Mouse (Mus musculus) lung, embryonic 14.5 days (tissue): ENCODE results near the gene Adad2. TPM values are rescaled to one million over a fixed set of nuclear protein-coding genes. Genes with fewer than 3 reads are reported as not detected.

ENCODE experiments used
- ATAC-seq: fragments of 200-750 bp; cut with Nextera tagmentation; 2 replicates; pipeline ENCODE4 v1.8.0; 2017; ENCODE audit warnings: mild to moderate bottlenecking, moderate TSS enrichment, moderate library complexity; ENCODE audit not compliant: insufficient read depth
- DNase-seq: peaks from one replicate; pipeline ENCODE4 v3.0.0-alpha.2; 2015
- H3K27ac ChIP-seq: fragments of 300-500 bp; sonication (generic); 2 replicates; pipeline ENCODE4 v1.5.1; 2014; ENCODE audit warnings: low read depth, mild to moderate bottlenecking, moderate library complexity
- H3K27me3 ChIP-seq: fragments of 300-500 bp; sonication (generic); 2 replicates; pipeline ENCODE4 v1.6.1; 2014; ENCODE audit warnings: low read length, control low read depth; ENCODE audit not compliant: insufficient read depth
- H3K36me3 ChIP-seq: fragments of 300-500 bp; sonication (generic); 2 replicates; pipeline ENCODE4 v1.6.1; 2014; ENCODE audit warnings: control low read depth; ENCODE audit not compliant: insufficient read depth
- H3K4me1 ChIP-seq: fragments of 300-500 bp; sonication (generic); 2 replicates; pipeline ENCODE4 v1.6.1; 2014; ENCODE audit warnings: antibody characterized with exemption, control low read depth; ENCODE audit not compliant: insufficient read depth
- H3K4me2 ChIP-seq: fragments of 300-500 bp; sonication (generic); 2 replicates; pipeline ENCODE4 v1.6.1; 2014; ENCODE audit warnings: mild to moderate bottlenecking
- H3K4me3 ChIP-seq: fragments of 300-500 bp; sonication (generic); 2 replicates; pipeline ENCODE4 v1.5.1; 2014; ENCODE audit warnings: low read depth, low read length
- H3K9ac ChIP-seq: fragments of 300-500 bp; sonication (generic); 2 replicates; pipeline ENCODE4 v1.6.1; 2014
- H3K9me3 ChIP-seq: fragments of 300-500 bp; sonication (generic); 2 replicates; pipeline ENCODE4 v1.6.1; 2016; ENCODE audit warnings: low read depth, low read length, control low read depth
- CTCF ChIP-seq: IDR thresholded peaks from 2 replicates; pipeline ENCODE4 v1.5.1; 2016; ENCODE audit warnings: antibody characterized with exemption, low read depth
- WGBS: fragments of 180-500 bp; shearing (Covaris S2); extraction: QIAGEN DNeasy Blood & Tissue Kit; methylation state at CpG from one replicate; pipeline ENCODE4 v1.1.7; 2014; 5-methylcytosine and 5-hydroxymethylcytosine counted together
- polyA plus RNA-seq: library from polyadenylated mRNA; unstranded; fragments of >200 nt; fragmentation: Nextera tagmentation; extraction: Ambion mirVana; gene quantifications from 2 replicates; pipeline ENCODE4 v1.2.1, GENCODE M21; 2014

The Adad2 gene
- polyA plus RNA-seq, 1 experiment from 2014 or later: not detected

DNA sequence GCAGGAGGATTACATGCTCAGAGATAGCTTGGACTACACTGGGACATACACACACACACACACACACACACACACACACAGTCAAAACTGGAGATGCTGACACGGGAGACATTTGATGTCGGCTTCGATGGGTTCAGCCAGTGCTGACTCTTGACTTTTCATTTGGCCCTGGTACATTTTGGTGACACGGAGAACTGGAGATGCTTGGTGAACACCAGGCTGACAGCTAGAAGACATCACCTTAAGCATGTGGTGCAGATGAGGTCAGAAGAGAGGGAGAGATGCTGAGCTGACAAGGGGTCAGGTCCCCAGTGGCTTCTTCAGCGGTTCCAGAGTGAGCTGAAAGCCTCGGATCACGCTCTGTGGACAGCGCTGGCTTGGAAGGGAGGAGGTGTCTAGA lies 10.5 kb downstream of the Adad2 start:
- no peak for TF ChIP-seq CTCF
- Histone ChIP-seq H3K4me1 (no peaks in the 10 kb centered on the region), H3K4me3 (no peak overlapping the region), H3K27me3 (no peaks in the 10 kb centered on the region), H3K9ac (no peak overlapping the region), H3K36me3 (no peaks in the 10 kb centered on the region), H3K27ac (no peak overlapping the region), H3K4me2 (no peak overlapping the region), H3K9me3 (no peaks in the 10 kb centered on the region)
- WGBS: 75% methylated on average over 8 of the region's 8 CpGs
- DNase-seq (no peak), ATAC-seq (no peak)

DNA sequence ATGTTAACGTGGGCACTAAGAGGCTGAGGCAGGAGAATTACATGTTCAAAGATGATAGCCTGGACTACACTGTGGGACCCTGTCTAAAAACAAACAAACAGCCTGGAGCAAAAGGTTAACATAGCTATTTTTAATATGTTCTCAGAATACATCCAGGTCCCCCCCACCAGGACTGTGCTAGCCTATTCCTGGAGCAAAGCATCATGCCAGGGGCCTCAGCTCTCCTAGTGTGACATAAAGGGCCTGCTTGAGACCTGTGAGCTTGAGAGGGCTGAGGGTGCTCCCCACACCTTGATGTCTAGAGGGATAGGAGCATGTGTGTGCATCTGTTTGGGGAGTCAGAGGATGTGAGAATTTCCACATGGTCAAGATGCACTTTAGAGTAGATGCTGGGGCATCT lies 11.2 kb downstream of the Adad2 start:
- DNase-seq (no peak), ATAC-seq (no peak)
- no peaks in the 10 kb centered on the region for H3K36me3 ChIP-seq
- no peak for TF ChIP-seq CTCF
- 79% methylated on average over 1 of the region's 1 CpGs for WGBS
- H3K4me1 ChIP-seq: no peaks in the 10 kb centered on the region
- no peaks in the 10 kb centered on the region for H3K27me3 ChIP-seq
- H3K27ac ChIP-seq: no peak overlapping the region
- H3K4me2 ChIP-seq: no peak overlapping the region
- H3K4me3 ChIP-seq: no peak overlapping the region
- H3K9me3 ChIP-seq: no peaks in the 10 kb centered on the region
- H3K9ac ChIP-seq: no peak overlapping the region

DNA sequence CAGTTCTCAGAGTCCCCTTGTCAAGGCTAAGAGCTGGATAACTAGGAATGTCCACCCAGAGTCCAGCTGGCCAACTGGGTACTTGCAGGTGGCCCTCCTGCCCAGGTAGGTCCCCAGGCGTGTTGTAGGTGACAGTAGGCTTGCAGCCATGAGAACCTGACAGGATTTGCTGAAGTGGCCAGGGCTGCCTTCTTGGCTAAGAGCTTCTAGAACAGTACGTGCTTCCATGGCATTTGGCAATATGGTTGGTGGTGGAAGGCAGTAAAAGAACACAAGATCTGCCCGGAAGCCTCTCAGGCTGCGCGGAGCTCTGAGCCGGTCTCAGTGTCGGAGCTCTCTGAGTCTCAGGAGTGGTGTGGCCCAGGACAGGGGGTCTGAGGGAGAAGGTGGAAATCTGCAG lies 12.4 kb downstream of the Adad2 start:
- ATAC-seq: no peak
- 90% methylated on average over 7 of the region's 7 CpGs for WGBS

GRCm38 (mm10) chr8:119625788-119626187 lies 13.2 kb downstream of the Adad2 start:
- DNase-seq: no peak
- no peak for TF ChIP-seq CTCF
- H3K27ac ChIP-seq: no peak overlapping the region
- no peaks in the 10 kb centered on the region for H3K27me3 ChIP-seq
- no peak overlapping the region for H3K4me2 ChIP-seq
- no peak overlapping the region for H3K4me3 ChIP-seq
- H3K36me3 ChIP-seq: no peaks in the 10 kb centered on the region
- no peak overlapping the region for H3K9ac ChIP-seq
- H3K9me3 ChIP-seq: no peaks in the 10 kb centered on the region
- no peaks in the 10 kb centered on the region for H3K4me1 ChIP-seq
- WGBS: 74% methylated on average over 22 of the region's 22 CpGs
- ATAC-seq: no peak

More for the DNA sequence above, 12.4 kb downstream of the Adad2 start:
- Histone ChIP-seq H3K4me2 (no peak overlapping the region), H3K27me3 (no peaks in the 10 kb centered on the region), H3K9me3 (no peaks in the 10 kb centered on the region), H3K9ac (no peak overlapping the region), H3K4me3 (no peak overlapping the region), H3K4me1 (no peaks in the 10 kb centered on the region), H3K36me3 (no peaks in the 10 kb centered on the region), H3K27ac (no peak overlapping the region)
- TF ChIP-seq CTCF: no peak
- no peak for DNase-seq

DNA sequence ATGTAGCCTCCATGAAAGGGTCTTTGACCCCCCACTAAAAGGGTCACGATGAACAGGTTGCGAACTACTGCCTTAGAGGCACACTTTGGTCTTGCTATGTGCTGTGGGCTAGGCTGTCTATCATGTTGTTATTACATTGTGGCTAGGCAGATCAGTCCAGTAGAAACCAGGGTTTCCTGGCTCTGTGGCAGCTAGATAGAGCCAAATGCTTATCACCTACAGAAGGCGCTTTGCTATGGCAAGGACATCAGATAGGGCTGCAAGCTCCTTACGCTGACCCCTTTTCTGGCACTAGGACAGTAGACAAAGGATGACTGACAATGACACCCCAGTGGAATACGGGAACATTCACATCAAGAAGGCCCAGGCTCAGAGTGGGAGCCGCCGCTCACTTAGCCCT lies 14.7 kb downstream of the Adad2 start:
- ATAC-seq (no peak), DNase-seq (no peak)
- TF ChIP-seq CTCF: no peak
- H3K9me3 ChIP-seq: no peaks in the 10 kb centered on the region
- no peak overlapping the region for H3K4me3 ChIP-seq
- no peaks in the 10 kb centered on the region for H3K4me1 ChIP-seq
- no peak overlapping the region for H3K9ac ChIP-seq
- H3K27me3 ChIP-seq: peaks cover 2% of the 10 kb centered on the region; the same call in 1 of the 2 replicates
- no peaks in the 10 kb centered on the region for H3K36me3 ChIP-seq
- no peak overlapping the region for H3K4me2 ChIP-seq
- WGBS: 89% methylated on average over 7 of the region's 7 CpGs
- no peak overlapping the region for H3K27ac ChIP-seq

GRCm38 (mm10) chr8:119627613-119628359 lies 15.2 kb downstream of the Adad2 start:
- no peak overlapping the region for H3K27ac ChIP-seq
- TF ChIP-seq CTCF: no peak
- no peak overlapping the region for H3K9ac ChIP-seq
- peaks cover 8% of the 10 kb centered on the region; the same call in 1 of the 2 replicates for H3K27me3 ChIP-seq
- no peaks in the 10 kb centered on the region for H3K36me3 ChIP-seq
- H3K9me3 ChIP-seq: no peaks in the 10 kb centered on the region
- 31% methylated on average over 10 of the region's 10 CpGs for WGBS
- ATAC-seq (no peak), DNase-seq (no peak)
- no peaks in the 10 kb centered on the region for H3K4me1 ChIP-seq
- no peak overlapping the region for H3K4me3 ChIP-seq
- H3K4me2 ChIP-seq: no peak overlapping the region

DNA sequence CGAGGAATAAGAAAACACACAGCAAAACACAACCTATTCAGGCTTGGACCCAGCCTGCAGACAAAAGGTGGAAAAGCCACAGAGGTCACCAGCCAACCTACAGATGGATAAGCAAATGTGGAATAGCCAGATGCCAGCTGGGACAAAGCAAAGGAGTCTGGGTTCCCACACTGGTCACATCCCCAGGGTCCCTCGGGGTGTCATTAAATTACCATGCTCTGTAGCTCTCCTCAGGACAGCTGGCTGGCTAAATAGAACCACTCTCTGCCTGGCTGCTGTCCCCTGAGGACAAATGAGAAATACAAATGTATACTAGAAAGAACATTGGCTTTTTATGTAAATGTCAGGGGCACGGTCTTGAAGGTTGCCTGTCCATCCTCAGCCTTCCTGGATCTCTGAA lies 18.3 kb downstream of the Adad2 start:
- H3K27me3 ChIP-seq: peaks cover 31% of the 10 kb centered on the region
- H3K27ac ChIP-seq: no peak overlapping the region
- H3K4me3 ChIP-seq: no peak overlapping the region
- H3K9ac ChIP-seq: no peak overlapping the region
- TF ChIP-seq CTCF: no peak
- H3K4me1 ChIP-seq: no peaks in the 10 kb centered on the region
- WGBS: 43% methylated on average over 3 of the region's 3 CpGs
- ATAC-seq (no peak), DNase-seq (no peak)
- H3K4me2 ChIP-seq: no peak overlapping the region
- H3K36me3 ChIP-seq: no peaks in the 10 kb centered on the region
- no peaks in the 10 kb centered on the region for H3K9me3 ChIP-seq
